Mouse (Mus musculus) heart, adult 2 months (tissue): Measurements from ENCODE around the gene Tgfbi.

ENCODE experiments used
- CTCF ChIP-seq: fragments of 200-600 bp; IDR thresholded peaks from 2 replicates; pipeline ENCODE4 v1.8.1; 2022; ENCODE audit warnings: antibody characterized with exemption, mild to moderate bottlenecking, moderate library complexity
- POLR2A ChIP-seq: fragments of 200-500 bp; IDR thresholded peaks from 2 replicates; pipeline ENCODE4 v1.6.1; 2011; ENCODE audit warnings: mild to moderate bottlenecking, low read depth, low read length, control low read depth; ENCODE audit not compliant: insufficient read depth

GRCm38 (mm10) chr13:56613366-56613998, 4.2 kb downstream of the Tgfbi start:
- TF ChIP-seq CTCF (no peak), POLR2A (peak; percentile 47; the same call in 1 of the 2 replicates)
